11 mouse cellular contexts compared by ENCODE assay signal in genomic region chr17:50643356-50643755, GRCm38 (mm10).
DNase-seq lines count a peak whose midpoint lies in the region; ATAC-seq lines count a peak whose summit lies in the region.
"Had no signal": no experiment of that assay in that cellular context is flagged by ENCODE, and none has a peak within 500 bp of the region (broad histone marks: within the 10 kb centered on the region; RNA-seq: fewer than 3 reads in every experiment).

No protein-coding gene starts in this region.

- H3K27me3 ChIP-seq in intestine, embryonic 15.5 days (replicated peaks): no peaks in the 10 kb centered on the region
- H3K27me3 ChIP-seq in intestine, embryonic 16.5 days (replicated peaks; ENCODE audit: control insufficient read depth, insufficient read depth, low read length): no peaks in the 10 kb centered on the region
- no peaks in the 10 kb centered on the region for H3K27me3 ChIP-seq in heart, embryonic 16.5 days (ENCODE audit: control insufficient read depth, insufficient read depth, low read length)
- H3K27me3 ChIP-seq: liver, embryonic 13.5 days had no signal

- H3K27ac ChIP-seq in intestine, embryonic 15.5 days: no peak overlapping the region
- no peak overlapping the region for H3K27ac ChIP-seq in intestine, embryonic 16.5 days (ENCODE audit: low read length)
- H3K27ac ChIP-seq in heart, embryonic 16.5 days (ENCODE audit: low read length): peak overlapping the region; percentile 64
- H3K27ac ChIP-seq: liver, embryonic 13.5 days; stomach, postnatal 0 days had no signal

- no peaks in the 10 kb centered on the region for H3K36me3 ChIP-seq in intestine, embryonic 15.5 days
- H3K36me3 ChIP-seq in intestine, embryonic 16.5 days (ENCODE audit: control insufficient read depth, insufficient read depth, low read length): peaks cover 3% of the 10 kb centered on the region
- H3K36me3 ChIP-seq in heart, embryonic 16.5 days (ENCODE audit: control insufficient read depth, insufficient read depth): peaks cover 5% of the 10 kb centered on the region

- no peak for DNase-seq in cerebellum, adult 9-11 months
- DNase-seq in adipocyte (ENCODE audit: low spot score): peak; percentile 61
- DNase-seq in thymus, postnatal 25 days: no peak
- no peak for DNase-seq in kidney, adult 9 months
- DNase-seq: layer of hippocampus, postnatal 36 days; liver, embryonic 13.5 days had no signal

- no peak overlapping the region for H3K4me3 ChIP-seq in intestine, embryonic 15.5 days (replicated peaks)
- H3K4me3 ChIP-seq in intestine, embryonic 16.5 days (ENCODE audit: low read length): no peak overlapping the region
- H3K4me3 ChIP-seq in heart, embryonic 16.5 days (ENCODE audit: low read length): no peak overlapping the region
- H3K4me3 ChIP-seq: liver, embryonic 13.5 days had no signal

- no peak overlapping the region for H3K4me2 ChIP-seq in intestine, embryonic 15.5 days (replicated peaks)
- no peak overlapping the region for H3K4me2 ChIP-seq in intestine, embryonic 16.5 days (ENCODE audit: low read depth, low read length)
- H3K4me2 ChIP-seq in heart, embryonic 16.5 days (ENCODE audit: low read depth, low read length): peak overlapping the region; percentile 28
- H3K4me2 ChIP-seq: liver, embryonic 13.5 days had no signal

- H3K9me3 ChIP-seq in intestine, embryonic 15.5 days: no peaks in the 10 kb centered on the region
- H3K9me3 ChIP-seq in intestine, embryonic 16.5 days (ENCODE audit: control insufficient read depth, low read length): peaks cover 7% of the 10 kb centered on the region; the same call in 1 of the 2 replicates
- H3K9me3 ChIP-seq in heart, embryonic 16.5 days (replicated peaks; ENCODE audit: control insufficient read depth, low read length): peaks cover 5% of the 10 kb centered on the region; the same call in 1 of the 2 replicates

- ATAC-seq in cerebellum, adult (ENCODE audit: insufficient number of reproducible peaks, low FRiP score, low TSS enrichment): 0 out of 2 replicates have a peak, but pooled peaks have one; percentile 26
- 0 out of 2 replicates have a peak, but pooled peaks have one; percentile 23 for ATAC-seq in intestine, embryonic 15.5 days
- no peak for ATAC-seq in intestine, embryonic 16.5 days
- ATAC-seq in heart, embryonic 16.5 days (replicated peaks; ENCODE audit: extremely low read depth, insufficient read depth, low FRiP score): peak; percentile 85

- WGBS in intestine, embryonic 15.5 days: 52% methylated on average over 6 of the region's 6 CpGs
- 48% methylated on average over 6 of the region's 6 CpGs for WGBS in intestine, embryonic 16.5 days
- WGBS in heart, embryonic 16.5 days: 26% methylated on average over 6 of the region's 6 CpGs

- H3K4me1 ChIP-seq in intestine, embryonic 15.5 days (replicated peaks): 0 out of 2 replicates have a peak, but pooled peaks cover 2% of the 10 kb centered on the region
- H3K4me1 ChIP-seq in intestine, embryonic 16.5 days (ENCODE audit: control insufficient read depth, insufficient read depth, low read length): no peaks in the 10 kb centered on the region
- H3K4me1 ChIP-seq in heart, embryonic 16.5 days (ENCODE audit: control insufficient read depth, insufficient read depth, low read length): peaks cover 16% of the 10 kb centered on the region
- H3K4me1 ChIP-seq: liver, embryonic 13.5 days had no signal

- H3K9ac ChIP-seq in intestine, embryonic 15.5 days: no peak overlapping the region
- no peak overlapping the region for H3K9ac ChIP-seq in intestine, embryonic 16.5 days (ENCODE audit: low read depth, low read length)
- no peak overlapping the region for H3K9ac ChIP-seq in heart, embryonic 16.5 days (ENCODE audit: low read length)
- H3K9ac ChIP-seq: liver, embryonic 13.5 days had no signal
